Mouse (Mus musculus): ENCODE data around the gene Pcgf1.

Pcgf1 gene

GRCm38 (mm10) chr6:83077630-83078323 lies at the start of gene Pcgf1:
Gene Pcgf1 (plus strand): TSS chr6:83077869.
- DNase-seq (ENCODE audit: low read depth), result peak; percentile 56

GRCm38 (mm10) chr6:83029777-83030176 lies 47.9 kb upstream of the Pcgf1 start:
- DNase-seq (ENCODE audit: low read depth), result no peak

GRCm38 (mm10) chr6:83031111-83031510 lies 46.6 kb upstream of the Pcgf1 start:
- DNase-seq (ENCODE audit: low read depth), result no peak

- no peak for DNase-seq (ENCODE audit: low read depth)
Observed at GRCm38 (mm10) chr6:83031921-83032590, 45.6 kb upstream of the Pcgf1 start.

- DNase-seq (ENCODE audit: low read depth), result peak; percentile 60
Observed at GRCm38 (mm10) chr6:83032769-83033191, 44.9 kb upstream of the Pcgf1 start.

- DNase-seq (ENCODE audit: low read depth), result peak; percentile 77
Observed at GRCm38 (mm10) chr6:83033249-83034185, 44.2 kb upstream of the Pcgf1 start, which contains the start of the genes Dok1 and Loxl3. Gene Dok1 (minus strand): TSS chr6:83033471. Gene Loxl3 (plus strand): TSS chr6:83034173.

GRCm38 (mm10) chr6:83034463-83035055 lies 43.1 kb upstream of the Pcgf1 start:
- no peak for DNase-seq (ENCODE audit: low read depth)

GRCm38 (mm10) chr6:83037188-83037587 lies 40.5 kb upstream of the Pcgf1 start:
- DNase-seq (ENCODE audit: low read depth), result no peak

GRCm38 (mm10) chr6:83038496-83039012 lies 39.1 kb upstream of the Pcgf1 start:
- peak; percentile 95 for DNase-seq (ENCODE audit: low read depth)

GRCm38 (mm10) chr6:83040601-83041000 lies 37.1 kb upstream of the Pcgf1 start:
- no peak for DNase-seq (ENCODE audit: low read depth)

- DNase-seq (ENCODE audit: low read depth), result no peak
Observed at GRCm38 (mm10) chr6:83043561-83043960, 34.1 kb upstream of the Pcgf1 start.

GRCm38 (mm10) chr6:83043993-83044392 lies 33.7 kb upstream of the Pcgf1 start:
- no peak for DNase-seq (ENCODE audit: low read depth)

- no peak for DNase-seq (ENCODE audit: low read depth)
Observed at GRCm38 (mm10) chr6:83044742-83045141, 32.9 kb upstream of the Pcgf1 start.

GRCm38 (mm10) chr6:83049367-83049766 lies 28.3 kb upstream of the Pcgf1 start:
- no peak for DNase-seq (ENCODE audit: low read depth)

- DNase-seq (ENCODE audit: low read depth), result peak; percentile 69
Observed at GRCm38 (mm10) chr6:83053136-83053960, 24.3 kb upstream of the Pcgf1 start.

GRCm38 (mm10) chr6:83054074-83054851 lies 23.4 kb upstream of the Pcgf1 start, which contains the start of gene Aup1:
Gene Aup1 (plus strand): TSS chr6:83054521.
- DNase-seq (ENCODE audit: low read depth), result peak; percentile 98

- no peak for DNase-seq (ENCODE audit: low read depth)
Observed at GRCm38 (mm10) chr6:83054871-83055431, 22.7 kb upstream of the Pcgf1 start, which contains the start of gene Htra2. Gene Htra2 (minus strand): TSS chr6:83055273.

GRCm38 (mm10) chr6:83057790-83058189 lies 19.9 kb upstream of the Pcgf1 start, which contains the start of gene Dqx1:
Gene Dqx1 (plus strand): TSS chr6:83057844.
- DNase-seq (ENCODE audit: low read depth), result no peak

GRCm38 (mm10) chr6:83058725-83059124 lies 18.9 kb upstream of the Pcgf1 start:
- no peak for DNase-seq (ENCODE audit: low read depth)
